Mouse (Mus musculus) midbrain, embryonic 10.5 days (tissue): ENCODE results near the gene Igflr1. TPM values are rescaled to one million over a fixed set of nuclear protein-coding genes. Genes with fewer than 3 reads are reported as not detected.

Experiments used
- DNase-seq: peaks from one replicate; pipeline ENCODE4 v3.0.0-alpha.2; 2017; ENCODE audit warnings: low spot score
- H3K27ac ChIP-seq: fragments of 300-500 bp; sonication (generic); replicated peaks from 2 replicates; pipeline ENCODE4 v1.5.1; 2016; ENCODE audit warnings: mild to moderate bottlenecking
- H3K27me3 ChIP-seq: fragments of 300-500 bp; sonication (generic); 2 replicates; pipeline ENCODE4 v1.6.1; 2016; ENCODE audit warnings: low read depth, mild to moderate bottlenecking; ENCODE audit not compliant: poor library complexity, severe bottlenecking
- H3K36me3 ChIP-seq: fragments of 300-500 bp; sonication (generic); 2 replicates; pipeline ENCODE4 v1.6.1; 2016; ENCODE audit warnings: mild to moderate bottlenecking, moderate library complexity
- H3K4me1 ChIP-seq: fragments of 300-500 bp; sonication (generic); 2 replicates; pipeline ENCODE4 v1.6.1; 2016
- H3K4me3 ChIP-seq: fragments of 300-500 bp; sonication (generic); 2 replicates; pipeline ENCODE4 v1.5.1; 2016; ENCODE audit warnings: mild to moderate bottlenecking, moderate library complexity
- H3K9me3 ChIP-seq: fragments of 300-500 bp; sonication (generic); replicated peaks from 2 replicates; pipeline ENCODE4 v1.6.1; 2016; ENCODE audit warnings: mild to moderate bottlenecking
- WGBS: fragments of 180-500 bp; shearing (Covaris S2); methylation state at CpG from one replicate; pipeline ENCODE4 v1.1.7; 2016; 5-methylcytosine and 5-hydroxymethylcytosine counted together
- polyA plus RNA-seq: library from polyadenylated mRNA; unstranded; fragments of >200 nt; fragmentation: Nextera tagmentation; extraction: Ambion mirVana; gene quantifications from 2 replicates; pipeline ENCODE4 v1.2.1, GENCODE M21; 2016

Igflr1 gene
- polyA plus RNA-seq, 1 experiment from 2014 or later, result 4.4 TPM

- no peaks in the 10 kb centered on the region for H3K9me3 ChIP-seq
- no peak for DNase-seq
- H3K4me3 ChIP-seq, result no peak overlapping the region
- WGBS, result 83% methylated on average over 10 of the region's 10 CpGs
- H3K27ac ChIP-seq, result no peak overlapping the region
- H3K4me1 ChIP-seq, result peaks cover 16% of the 10 kb centered on the region
- H3K27me3 ChIP-seq, result no peaks in the 10 kb centered on the region
- no peaks in the 10 kb centered on the region for H3K36me3 ChIP-seq
Observed at GRCm38 (mm10) chr7:30593579-30594509, 28.6 kb downstream of the Igflr1 start.

- Histone ChIP-seq H3K36me3 (no peaks in the 10 kb centered on the region), H3K27me3 (no peaks in the 10 kb centered on the region), H3K4me1 (peaks cover 17% of the 10 kb centered on the region), H3K4me3 (no peak overlapping the region), H3K9me3 (no peaks in the 10 kb centered on the region), H3K27ac (no peak overlapping the region)
- DNase-seq, result no peak
- 64% methylated on average over 4 of the region's 4 CpGs for WGBS
Observed at GRCm38 (mm10) chr7:30594510-30595024, 29.3 kb downstream of the Igflr1 start.

GRCm38 (mm10) chr7:30596093-30596492, 30.9 kb downstream of the Igflr1 start:
- no peak overlapping the region for H3K4me3 ChIP-seq

GRCm38 (mm10) chr7:30596811-30597210, 31.6 kb downstream of the Igflr1 start:
- Histone ChIP-seq H3K36me3 (no peaks in the 10 kb centered on the region), H3K27ac (no peak overlapping the region), H3K4me3 (no peak overlapping the region), H3K9me3 (no peaks in the 10 kb centered on the region), H3K27me3 (no peaks in the 10 kb centered on the region), H3K4me1 (peaks cover 12% of the 10 kb centered on the region)
- no peak for DNase-seq
- 80% methylated on average over 5 of the region's 5 CpGs for WGBS

More at GRCm38 (mm10) chr7:30596093-30596492, 30.9 kb downstream of the Igflr1 start:
- no peak overlapping the region for H3K27ac ChIP-seq
- H3K9me3 ChIP-seq, result no peaks in the 10 kb centered on the region
- WGBS, result 85% methylated on average over 5 of the region's 5 CpGs
- no peak for DNase-seq
- H3K4me1 ChIP-seq, result peaks cover 17% of the 10 kb centered on the region
- H3K36me3 ChIP-seq, result no peaks in the 10 kb centered on the region
- no peaks in the 10 kb centered on the region for H3K27me3 ChIP-seq

GRCm38 (mm10) chr7:30598786-30599185, 33.6 kb downstream of the Igflr1 start, which contains the start of gene Zbtb32:
Gene Zbtb32, minus strand, starts transcription at chr7:30598909.
- Histone ChIP-seq H3K27me3 (no peaks in the 10 kb centered on the region), H3K36me3 (no peaks in the 10 kb centered on the region), H3K4me3 (peak within 1 kb of the TSS; percentile 26; the same call in 1 of the 2 replicates), H3K4me1 (peaks cover 9% of the 10 kb centered on the region), H3K9me3 (no peaks in the 10 kb centered on the region), H3K27ac (no peak within 1 kb of the TSS)
- DNase-seq, result no peak
- WGBS, result 92% methylated on average over 12 of the region's 12 CpGs

GRCm38 (mm10) chr7:30599933-30600353, 34.7 kb downstream of the Igflr1 start:
- Histone ChIP-seq H3K4me3 (peak overlapping the region; percentile 26; the same call in 1 of the 2 replicates), H3K4me1 (peaks cover 9% of the 10 kb centered on the region), H3K27ac (no peak overlapping the region), H3K9me3 (no peaks in the 10 kb centered on the region), H3K36me3 (no peaks in the 10 kb centered on the region), H3K27me3 (no peaks in the 10 kb centered on the region)
- DNase-seq, result peak; percentile 85
- WGBS, result 2% methylated on average over 16 of the region's 16 CpGs

GRCm38 (mm10) chr7:30600651-30601050, 35.4 kb downstream of the Igflr1 start:
- H3K4me3 ChIP-seq, result no peak overlapping the region
- no peaks in the 10 kb centered on the region for H3K27me3 ChIP-seq
- H3K27ac ChIP-seq, result no peak overlapping the region
- no peak for DNase-seq
- 81% methylated on average over 7 of the region's 7 CpGs for WGBS
- H3K36me3 ChIP-seq, result no peaks in the 10 kb centered on the region
- H3K9me3 ChIP-seq, result no peaks in the 10 kb centered on the region
- H3K4me1 ChIP-seq, result peaks cover 9% of the 10 kb centered on the region

GRCm38 (mm10) chr7:30602583-30602982, 37.4 kb downstream of the Igflr1 start:
- Histone ChIP-seq H3K27ac (no peak overlapping the region), H3K4me1 (peaks cover 9% of the 10 kb centered on the region), H3K27me3 (no peaks in the 10 kb centered on the region), H3K36me3 (no peaks in the 10 kb centered on the region), H3K9me3 (no peaks in the 10 kb centered on the region), H3K4me3 (no peak overlapping the region)
- WGBS, result 71% methylated on average over 3 of the region's 3 CpGs
- no peak for DNase-seq

- DNase-seq, result no peak
- 69% methylated on average over 8 of the region's 8 CpGs for WGBS
- H3K4me1 ChIP-seq, result peaks cover 17% of the 10 kb centered on the region
- no peak overlapping the region for H3K4me3 ChIP-seq
- no peaks in the 10 kb centered on the region for H3K36me3 ChIP-seq
- no peaks in the 10 kb centered on the region for H3K27me3 ChIP-seq
- H3K9me3 ChIP-seq, result no peaks in the 10 kb centered on the region
- H3K27ac ChIP-seq, result no peak overlapping the region
Observed at GRCm38 (mm10) chr7:30604424-30604823, 39.2 kb downstream of the Igflr1 start.

- WGBS, result 86% methylated on average over 8 of the region's 8 CpGs
- no peak overlapping the region for H3K27ac ChIP-seq
- H3K9me3 ChIP-seq, result no peaks in the 10 kb centered on the region
- peaks cover 11% of the 10 kb centered on the region for H3K4me1 ChIP-seq
- H3K27me3 ChIP-seq, result no peaks in the 10 kb centered on the region
- no peaks in the 10 kb centered on the region for H3K36me3 ChIP-seq
- no peak overlapping the region for H3K4me3 ChIP-seq
- DNase-seq, result no peak
Observed at GRCm38 (mm10) chr7:30604944-30605343, 39.7 kb downstream of the Igflr1 start.

- Histone ChIP-seq H3K27ac (no peak overlapping the region), H3K4me1 (0 out of 2 replicates have a peak, but pooled peaks cover 8% of the 10 kb centered on the region), H3K27me3 (no peaks in the 10 kb centered on the region), H3K9me3 (no peaks in the 10 kb centered on the region), H3K4me3 (no peak overlapping the region), H3K36me3 (no peaks in the 10 kb centered on the region)
- WGBS, result 31% methylated on average over 8 of the region's 8 CpGs
- peak; percentile 69 for DNase-seq
Observed at GRCm38 (mm10) chr7:30607706-30608309, 42.6 kb downstream of the Igflr1 start.

- 52% methylated on average over 14 of the region's 16 CpGs for WGBS
- DNase-seq, result no peak
- Histone ChIP-seq H3K4me3 (no peak overlapping the region), H3K27me3 (no peaks in the 10 kb centered on the region), H3K36me3 (no peaks in the 10 kb centered on the region), H3K4me1 (0 out of 2 replicates have a peak, but pooled peaks cover 8% of the 10 kb centered on the region), H3K27ac (no peak overlapping the region), H3K9me3 (no peaks in the 10 kb centered on the region)
Observed at GRCm38 (mm10) chr7:30608476-30608875, 43.2 kb downstream of the Igflr1 start.
